Mouse (Mus musculus) forebrain, postnatal 0 days (tissue): ENCODE measurements around the gene Sik1. TPM values are rescaled to one million over a fixed set of nuclear protein-coding genes. Genes with fewer than 3 reads are reported as not detected.

Experiments
- ATAC-seq: fragments of 200-750 bp; cut with Nextera tagmentation; 2 replicates; pipeline ENCODE4 v1.8.0; 2017; ENCODE audit warnings: mild to moderate bottlenecking, moderate library complexity
- DNase-seq: peaks from one replicate; pipeline ENCODE4 v3.0.0-alpha.2; 2015
- H3K27ac ChIP-seq: fragments of 300-500 bp; sonication (generic); 2 replicates; pipeline ENCODE4 v1.5.1; 2014; ENCODE audit warnings: low read depth, mild to moderate bottlenecking, antibody characterized with exemption, low read length, moderate library complexity, mixed read lengths
- H3K27me3 ChIP-seq: fragments of 300-500 bp; sonication (generic); 2 replicates; pipeline ENCODE4 v1.6.1; 2014; ENCODE audit warnings: mild to moderate bottlenecking, low read length, mixed read lengths; ENCODE audit not compliant: insufficient read depth
- H3K36me3 ChIP-seq: fragments of 300-500 bp; sonication (generic); 2 replicates; pipeline ENCODE4 v1.6.1; 2014; ENCODE audit warnings: mild to moderate bottlenecking, moderate library complexity; ENCODE audit not compliant: insufficient read depth
- H3K4me1 ChIP-seq: fragments of 300-500 bp; sonication (generic); 2 replicates; pipeline ENCODE4 v1.6.1; 2014; ENCODE audit warnings: antibody characterized with exemption; ENCODE audit not compliant: insufficient read depth
- H3K4me2 ChIP-seq: fragments of 300-500 bp; sonication (generic); 2 replicates; pipeline ENCODE4 v1.6.1; 2014; ENCODE audit warnings: low read depth, mild to moderate bottlenecking, moderate library complexity
- H3K4me3 ChIP-seq: fragments of 300-500 bp; sonication (generic); 2 replicates; pipeline ENCODE4 v1.5.1; 2014; ENCODE audit warnings: low read depth, low read length, mixed read lengths
- H3K9ac ChIP-seq: fragments of 300-500 bp; sonication (generic); 2 replicates; pipeline ENCODE4 v1.6.1; 2014; ENCODE audit warnings: mild to moderate bottlenecking
- H3K9me3 ChIP-seq: fragments of 300-500 bp; sonication (generic); 2 replicates; pipeline ENCODE4 v1.6.1; 2016; ENCODE audit warnings: low read length
- CTCF ChIP-seq: sonication (generic); IDR thresholded peaks from 2 replicates; pipeline ENCODE4 v1.5.1; 2016; ENCODE audit warnings: antibody characterized with exemption, control low read depth, low read depth
- WGBS: fragments of 180-500 bp; shearing (Covaris S2); extraction: QIAGEN DNeasy Blood & Tissue Kit; methylation state at CpG from one replicate; pipeline ENCODE4 v1.1.7; 2014; 5-methylcytosine and 5-hydroxymethylcytosine counted together
- polyA plus RNA-seq: library from polyadenylated mRNA; unstranded; fragments of >200 nt; fragmentation: Nextera tagmentation; extraction: Ambion mirVana; gene quantifications from 2 replicates; pipeline ENCODE4 v1.2.1, GENCODE M21; 2015
- total RNA-seq: library from RNA; depleted of rRNA; stranded (reverse); fragments of >200 nt; gene quantifications from 2 replicates; pipeline ENCODE4 v1.2.3, GENCODE M21; 2014

Sik1 gene
- total and polyA plus RNA-seq, 2 experiments from 2014 or later = 18.6 to 42.2 TPM

DNA sequence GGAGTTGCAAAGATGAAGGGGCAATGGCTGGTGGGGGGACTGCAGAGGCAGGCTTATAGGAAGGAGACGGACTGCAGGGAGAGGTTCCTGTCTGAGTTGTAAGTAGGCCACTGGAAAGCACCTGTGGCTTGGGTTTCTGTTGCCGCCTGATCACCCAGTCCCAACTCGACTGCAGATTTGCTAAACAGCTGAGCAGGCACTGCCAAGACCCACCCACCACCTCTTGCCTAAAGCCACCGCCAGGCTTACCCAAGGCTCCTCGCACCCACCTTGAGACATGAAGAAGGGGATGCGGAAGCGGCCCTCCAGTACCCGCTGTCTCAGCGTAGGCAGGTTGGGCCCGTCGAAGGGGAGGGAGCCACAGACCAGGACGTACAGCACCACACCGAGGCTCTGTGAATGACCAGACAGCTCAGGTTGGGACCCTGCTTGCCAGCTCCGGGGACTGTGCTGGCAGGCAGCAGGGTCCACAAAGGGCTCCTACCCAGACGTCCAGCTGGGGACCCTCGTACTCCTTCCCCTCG is 5.1 kb downstream of the Sik1 start:
- Histone ChIP-seq H3K36me3 (peaks cover 57% of the 10 kb centered on the region), H3K9me3 (no peaks in the 10 kb centered on the region), H3K9ac (no peak overlapping the region), H3K4me1 (peaks cover 9% of the 10 kb centered on the region), H3K4me2 (no peak overlapping the region), H3K4me3 (no peak overlapping the region), H3K27me3 (no peaks in the 10 kb centered on the region), H3K27ac (no peak overlapping the region)
- TF ChIP-seq CTCF = no peak
- no peak for DNase-seq
- ATAC-seq = no peak
- 90% methylated on average over 17 of the region's 17 CpGs for WGBS

DNA sequence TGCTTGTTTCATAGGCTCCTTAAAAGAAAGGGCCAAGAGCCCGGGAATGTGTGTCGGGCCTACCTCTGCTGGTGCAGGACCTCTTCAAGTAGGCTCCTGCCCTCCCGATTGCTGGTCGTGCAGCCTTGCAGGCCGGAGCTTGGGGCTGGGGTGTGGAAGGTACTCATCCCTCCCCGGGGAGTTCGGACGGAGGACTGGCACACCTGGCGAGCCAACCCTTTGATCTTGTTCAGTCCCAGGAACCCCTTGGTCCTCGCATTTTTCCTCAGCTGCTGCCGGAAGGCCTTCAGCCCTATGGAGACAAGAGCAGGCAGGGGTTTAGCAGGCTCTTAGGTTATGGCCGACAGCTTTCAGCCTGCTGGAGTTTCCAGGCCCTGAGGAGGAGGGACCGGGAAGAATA is 8.6 kb downstream of the Sik1 start:
- Histone ChIP-seq H3K4me1 (no peaks in the 10 kb centered on the region), H3K27ac (no peak overlapping the region), H3K27me3 (no peaks in the 10 kb centered on the region), H3K9me3 (no peaks in the 10 kb centered on the region), H3K9ac (no peak overlapping the region), H3K4me3 (no peak overlapping the region), H3K36me3 (peaks cover 81% of the 10 kb centered on the region), H3K4me2 (no peak overlapping the region)
- TF ChIP-seq CTCF = no peak
- DNase-seq (no peak), ATAC-seq (no peak)
- 90% methylated on average over 13 of the region's 13 CpGs for WGBS

DNA sequence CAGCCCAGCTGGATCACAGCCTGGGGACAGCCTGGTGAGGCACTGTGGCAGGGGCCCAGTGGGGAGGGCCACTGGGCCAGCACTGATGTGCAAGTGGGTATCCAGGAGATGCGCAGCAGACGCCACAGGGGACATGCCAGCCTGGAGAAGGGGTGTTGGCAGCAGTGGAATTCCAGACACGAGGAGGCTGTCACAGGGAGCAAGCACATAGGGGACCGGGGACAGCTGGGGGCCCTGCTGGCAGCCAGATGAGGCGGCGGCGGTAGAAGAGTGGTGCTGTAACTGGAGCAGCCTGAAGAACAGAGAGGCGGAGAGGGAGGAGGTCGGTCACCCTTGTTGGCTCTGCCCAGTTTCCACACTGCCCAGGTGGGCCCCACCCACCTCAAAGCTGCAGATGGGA is 9.3 kb downstream of the Sik1 start:
- no peak overlapping the region for H3K4me2 ChIP-seq
- no peak for TF ChIP-seq CTCF
- H3K4me3 ChIP-seq = no peak overlapping the region
- no peak overlapping the region for H3K9ac ChIP-seq
- H3K9me3 ChIP-seq = no peaks in the 10 kb centered on the region
- DNase-seq (no peak), ATAC-seq (no peak)
- H3K27ac ChIP-seq = no peak overlapping the region
- peaks cover 81% of the 10 kb centered on the region for H3K36me3 ChIP-seq
- no peaks in the 10 kb centered on the region for H3K27me3 ChIP-seq
- WGBS = 83% methylated on average over 9 of the region's 9 CpGs
- H3K4me1 ChIP-seq = no peaks in the 10 kb centered on the region

DNA sequence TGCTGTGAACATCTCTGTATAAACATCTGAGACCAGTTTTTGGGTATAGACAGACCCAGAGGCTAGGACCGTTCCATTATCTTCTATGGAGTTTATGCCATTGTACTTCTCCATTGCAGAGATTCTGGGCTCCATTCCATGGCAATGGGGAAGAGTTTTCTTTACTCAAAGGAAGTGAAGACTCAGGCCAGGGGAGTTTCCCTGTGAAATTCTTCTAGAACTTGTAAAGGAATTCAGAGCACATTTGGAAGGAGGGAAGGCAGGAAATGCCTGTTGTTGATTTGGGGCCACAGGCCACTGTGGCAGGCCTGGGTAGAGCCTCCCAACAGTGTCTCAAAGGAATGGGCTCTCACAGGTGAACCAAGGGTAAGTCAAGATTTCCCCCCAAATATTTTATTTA is 11.7 kb downstream of the Sik1 start:
- Histone ChIP-seq H3K9me3 (no peaks in the 10 kb centered on the region), H3K4me3 (no peak overlapping the region), H3K36me3 (peaks cover 58% of the 10 kb centered on the region), H3K4me1 (no peaks in the 10 kb centered on the region), H3K27ac (no peak overlapping the region), H3K9ac (no peak overlapping the region), H3K4me2 (no peak overlapping the region), H3K27me3 (no peaks in the 10 kb centered on the region)
- 79% methylated on average over 1 of the region's 1 CpGs for WGBS
- no peak for TF ChIP-seq CTCF
- no peak for DNase-seq
- ATAC-seq = no peak

DNA sequence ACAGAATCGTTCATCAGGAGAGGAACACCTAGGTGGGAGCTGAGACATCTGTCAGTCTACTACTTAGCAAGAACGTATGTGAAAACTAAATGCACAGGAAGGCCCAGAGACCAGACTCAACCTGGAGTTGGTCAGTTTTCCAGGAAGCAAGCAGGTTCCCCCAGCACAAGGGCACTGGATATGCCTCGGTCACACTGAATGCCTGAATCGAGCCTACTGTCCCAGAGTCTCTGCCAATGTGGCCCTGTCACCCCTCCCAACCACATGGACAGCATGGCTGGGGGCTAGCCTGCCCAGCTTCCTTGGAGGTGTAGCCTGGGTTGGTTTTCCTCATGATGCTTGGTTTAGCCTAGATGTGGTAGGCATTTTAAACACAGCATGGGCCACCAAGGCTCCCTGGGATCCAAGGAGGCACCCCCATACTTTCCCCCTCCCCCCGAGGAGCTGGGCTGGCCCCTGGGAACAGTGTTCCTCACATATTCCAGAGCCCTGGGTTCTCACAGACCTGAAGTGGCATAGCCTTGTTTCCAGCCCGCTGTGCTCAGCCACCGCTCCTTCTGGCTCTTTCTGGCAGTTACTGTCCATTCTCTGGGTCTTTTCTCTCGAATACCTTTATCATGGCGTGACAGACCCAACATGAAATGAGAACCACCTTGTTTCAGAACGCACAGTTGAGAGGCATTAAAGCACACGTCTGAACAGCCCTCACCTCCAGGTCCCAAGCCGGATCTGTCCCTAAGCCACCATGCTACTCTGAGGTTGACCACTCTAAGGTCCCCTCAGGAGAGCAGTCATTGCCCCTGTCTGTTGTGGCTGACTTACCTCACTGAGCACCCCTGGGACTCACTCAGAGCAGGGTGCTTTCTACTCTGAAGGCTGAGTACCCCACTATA is 12.4 kb downstream of the Sik1 start:
- Histone ChIP-seq H3K36me3 (peaks cover 51% of the 10 kb centered on the region), H3K4me2 (no peak overlapping the region), H3K4me1 (no peaks in the 10 kb centered on the region), H3K9me3 (no peaks in the 10 kb centered on the region), H3K9ac (no peak overlapping the region), H3K27ac (no peak overlapping the region), H3K27me3 (no peaks in the 10 kb centered on the region), H3K4me3 (no peak overlapping the region)
- 93% methylated on average over 12 of the region's 12 CpGs for WGBS
- TF ChIP-seq CTCF = no peak
- ATAC-seq = no peak
- DNase-seq = no peak

DNA sequence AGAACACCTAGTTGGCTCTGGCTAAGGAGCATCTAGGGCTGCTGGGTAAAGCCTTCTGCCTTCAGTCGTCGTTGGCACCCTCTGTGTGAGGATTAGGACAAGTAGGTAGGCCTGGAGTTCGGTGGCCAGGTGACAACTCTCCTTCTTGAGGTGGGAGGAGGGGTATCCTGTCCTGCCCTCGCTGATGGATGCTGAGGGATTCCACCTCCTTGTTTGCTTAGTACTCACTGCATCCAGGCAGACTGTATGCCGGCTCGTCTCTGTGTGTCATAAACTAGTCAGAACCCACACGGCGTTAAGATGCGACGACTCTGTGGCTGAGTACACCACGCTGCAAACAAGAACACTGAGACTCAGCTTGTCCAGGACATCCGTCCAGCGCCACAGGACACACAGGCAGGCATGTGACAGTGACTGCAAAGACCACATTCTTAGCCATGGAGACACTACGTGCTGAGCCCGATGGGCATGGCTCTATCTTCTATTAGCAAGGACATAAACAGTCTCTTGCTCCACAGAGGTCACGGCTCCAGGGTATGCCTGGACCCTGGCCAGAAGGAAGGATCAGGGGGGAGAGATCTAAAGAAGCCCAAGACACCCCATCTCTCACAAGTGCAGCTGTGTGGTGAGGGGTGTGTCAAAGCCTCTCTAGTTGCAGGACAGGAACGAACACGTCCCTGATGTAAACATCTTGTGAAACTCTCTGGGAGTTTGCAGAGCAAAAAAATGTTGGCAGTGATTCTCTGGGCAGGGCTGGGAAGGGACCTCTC is 13.6 kb downstream of the Sik1 start:
- no peaks in the 10 kb centered on the region for H3K4me1 ChIP-seq
- 78% methylated on average over 18 of the region's 18 CpGs for WGBS
- no peaks in the 10 kb centered on the region for H3K27me3 ChIP-seq
- H3K9ac ChIP-seq = no peak overlapping the region
- peaks cover 40% of the 10 kb centered on the region for H3K36me3 ChIP-seq
- no peak for TF ChIP-seq CTCF
- ATAC-seq (no peak), DNase-seq (no peak)
- no peak overlapping the region for H3K4me3 ChIP-seq
- H3K4me2 ChIP-seq = no peak overlapping the region
- H3K27ac ChIP-seq = no peak overlapping the region
- H3K9me3 ChIP-seq = no peaks in the 10 kb centered on the region

DNA sequence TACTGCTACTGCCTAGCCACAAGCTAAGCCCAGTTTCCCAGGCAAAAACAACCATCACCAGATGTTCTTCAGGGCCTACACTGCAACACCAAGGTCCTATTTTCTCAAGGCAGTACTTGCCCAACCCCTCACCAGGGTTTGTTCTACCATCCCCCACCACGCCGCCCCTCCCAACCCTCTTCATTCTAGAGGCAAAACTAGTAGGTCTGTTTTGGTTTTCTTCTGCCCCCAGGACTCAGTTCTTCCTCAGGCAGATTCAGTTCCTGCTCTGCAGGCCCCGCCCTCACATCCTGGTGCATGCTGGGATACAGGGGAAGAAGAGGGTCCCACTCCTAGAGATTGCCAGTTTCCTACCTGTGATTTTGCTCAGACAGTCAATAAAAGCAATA is 14.2 kb downstream of the Sik1 start:
- no peak for ATAC-seq
- TF ChIP-seq CTCF = no peak
- Histone ChIP-seq H3K4me3 (no peak overlapping the region), H3K36me3 (peaks cover 34% of the 10 kb centered on the region), H3K27me3 (no peaks in the 10 kb centered on the region), H3K4me2 (no peak overlapping the region), H3K4me1 (no peaks in the 10 kb centered on the region), H3K9ac (no peak overlapping the region), H3K27ac (no peak overlapping the region), H3K9me3 (no peaks in the 10 kb centered on the region)
- 90% methylated on average over 3 of the region's 3 CpGs for WGBS
- no peak for DNase-seq
